Mouse (Mus musculus) liver, embryonic 14.5 days (tissue): ENCODE data around the gene Gli1.

Experiments used
- CTCF ChIP-seq: IDR thresholded peaks from 2 replicates; pipeline ENCODE4 v1.5.1; 2016; ENCODE audit warnings: antibody characterized with exemption, low read depth, control low read depth
- EP300 ChIP-seq: IDR thresholded peaks from 2 replicates; pipeline ENCODE4 v1.6.1; 2016; ENCODE audit warnings: antibody characterized with exemption, low read depth

DNA sequence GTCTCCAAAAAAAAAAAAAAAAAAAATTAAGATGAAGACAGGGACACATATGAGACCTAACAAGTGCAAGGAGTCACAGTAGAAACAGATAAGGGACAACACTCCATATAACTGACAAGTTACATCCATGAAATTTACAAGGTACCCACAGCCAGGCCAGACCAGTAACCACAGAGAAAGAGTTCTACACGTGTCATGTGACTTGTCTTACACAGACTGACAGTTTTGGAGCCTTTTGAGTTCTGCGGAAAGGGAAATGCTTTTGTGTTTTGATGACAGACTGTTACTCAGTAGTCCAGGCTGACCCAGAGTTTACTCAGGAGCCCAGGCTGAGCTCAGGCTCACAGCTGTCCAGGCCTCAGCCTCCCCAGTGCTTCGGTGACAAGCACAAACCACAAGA is 1.3 kb upstream of the Gli1 start:
- TF ChIP-seq EP300: no peak
- TF ChIP-seq CTCF: no peak
